Mouse (Mus musculus): ENCODE data around the gene Nup214. TPM values are rescaled to one million over a fixed set of nuclear protein-coding genes. Genes with fewer than 3 reads are reported as not detected.

Nup214 gene
- 110 and 111 TPM in 2 replicates for polyA plus RNA-seq (2016; fragmentation: Nextera tagmentation; extraction: Ambion mirVana)

DNA sequence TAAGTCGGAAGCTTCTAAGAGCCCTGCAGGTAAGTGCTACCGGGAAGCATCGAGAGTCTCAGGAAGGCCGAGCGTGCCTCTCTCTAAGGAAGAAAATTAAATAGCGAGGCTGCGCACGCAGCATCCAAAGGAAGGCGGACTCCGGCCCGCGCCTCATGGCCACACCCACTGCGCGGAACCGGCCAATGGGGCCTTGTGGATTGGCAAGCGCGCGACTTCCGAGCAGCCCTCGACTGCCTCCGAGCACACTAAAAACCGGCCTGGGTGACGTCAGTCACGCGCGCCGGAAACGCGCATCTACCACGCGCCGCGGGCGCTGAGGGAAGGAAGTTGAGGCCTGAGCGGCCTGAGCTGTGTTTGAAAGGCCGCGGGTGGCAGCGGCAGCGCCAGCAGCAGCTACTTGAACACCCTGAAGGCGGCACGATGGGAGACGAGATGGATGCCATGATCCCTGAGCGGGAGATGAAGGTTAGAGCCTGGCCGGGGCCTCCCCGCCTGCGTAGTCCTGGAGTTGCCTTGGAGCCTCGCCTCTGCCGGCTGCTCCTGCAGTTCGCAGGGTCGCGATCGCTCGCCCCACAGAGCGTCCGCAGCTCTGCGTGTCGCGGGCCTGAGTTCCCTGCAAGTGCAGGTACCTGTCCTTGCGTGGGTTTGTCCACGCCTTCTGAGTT lies at the start of gene Nup214:
Nup214 (plus strand) TSS at position 296 of the 668 bp plus-strand sequence.
- Histone ChIP-seq H3K27ac (peak within 1 kb of the TSS; percentile 91), H3K4me1 (peaks cover 18% of the 10 kb centered on the region), H3K27me3 (ENCODE audit: poor library complexity, severe bottlenecking) (no peaks in the 10 kb centered on the region), H3K4me3 (peak within 1 kb of the TSS; percentile 90), H3K9me3 (no peaks in the 10 kb centered on the region), H3K36me3 (replicated peaks) (peaks cover 64% of the 10 kb centered on the region)
- peak; percentile 99 for DNase-seq (ENCODE audit: extremely low spot score, low spot score)
- WGBS, result under 1% methylated on average over 60 of the region's 60 CpGs

DNA sequence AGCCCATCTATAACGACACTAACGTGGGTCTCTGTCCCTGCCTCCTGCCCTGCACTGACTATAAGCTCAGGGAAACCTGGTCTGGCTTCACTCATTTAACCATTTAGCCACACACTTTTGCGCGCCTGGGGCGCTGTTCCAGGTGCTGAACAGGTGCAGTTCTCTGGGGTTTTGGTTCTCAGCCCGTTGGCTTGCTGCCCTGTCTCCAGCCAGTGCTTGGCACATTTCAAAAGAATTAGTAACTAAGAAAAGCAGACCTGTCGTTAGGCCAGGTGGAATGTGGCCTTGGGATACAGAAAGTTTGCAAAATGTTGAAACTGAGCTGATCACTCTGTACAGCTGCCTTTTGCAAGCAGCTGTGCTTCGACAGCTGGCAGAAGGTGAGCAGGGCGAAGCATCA lies 49.4 kb upstream of the Nup214 start:
- Histone ChIP-seq H3K36me3 (replicated peaks) (no peaks in the 10 kb centered on the region), H3K27ac (no peak overlapping the region), H3K4me1 (peaks cover 4% of the 10 kb centered on the region; the same call in 1 of the 2 replicates), H3K4me3 (no peak overlapping the region), H3K27me3 (ENCODE audit: poor library complexity, severe bottlenecking) (peaks cover 17% of the 10 kb centered on the region), H3K9me3 (no peaks in the 10 kb centered on the region)
- no peak for DNase-seq (ENCODE audit: extremely low spot score, low spot score)
- 34% methylated on average over 9 of the region's 9 CpGs for WGBS

DNA sequence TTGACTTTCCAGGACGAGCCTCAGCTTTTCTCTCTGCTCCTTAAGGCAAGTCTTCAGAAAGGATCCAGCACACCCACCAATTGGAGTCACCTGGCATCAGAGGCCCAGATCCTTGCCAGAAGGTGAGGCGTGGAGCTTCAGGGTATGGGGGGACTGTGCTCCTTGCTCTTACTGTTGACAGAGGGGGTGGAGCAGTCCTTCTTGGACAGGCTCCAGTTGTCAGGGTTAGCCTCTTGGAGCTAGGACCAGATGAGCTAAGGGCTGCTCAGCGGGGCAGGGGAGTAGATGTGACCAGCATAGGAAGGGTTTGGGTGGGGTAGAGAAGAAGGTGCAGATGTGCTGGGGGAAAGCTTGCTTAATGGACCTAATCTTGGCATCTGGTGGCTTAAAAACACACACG lies 48.3 kb upstream of the Nup214 start:
- Histone ChIP-seq H3K36me3 (replicated peaks) (no peaks in the 10 kb centered on the region), H3K27ac (no peak overlapping the region), H3K9me3 (no peaks in the 10 kb centered on the region), H3K4me3 (no peak overlapping the region), H3K4me1 (no peaks in the 10 kb centered on the region), H3K27me3 (ENCODE audit: poor library complexity, severe bottlenecking) (peaks cover 9% of the 10 kb centered on the region)
- DNase-seq (ENCODE audit: extremely low spot score, low spot score), result no peak
- 72% methylated on average over 4 of the region's 4 CpGs for WGBS

DNA sequence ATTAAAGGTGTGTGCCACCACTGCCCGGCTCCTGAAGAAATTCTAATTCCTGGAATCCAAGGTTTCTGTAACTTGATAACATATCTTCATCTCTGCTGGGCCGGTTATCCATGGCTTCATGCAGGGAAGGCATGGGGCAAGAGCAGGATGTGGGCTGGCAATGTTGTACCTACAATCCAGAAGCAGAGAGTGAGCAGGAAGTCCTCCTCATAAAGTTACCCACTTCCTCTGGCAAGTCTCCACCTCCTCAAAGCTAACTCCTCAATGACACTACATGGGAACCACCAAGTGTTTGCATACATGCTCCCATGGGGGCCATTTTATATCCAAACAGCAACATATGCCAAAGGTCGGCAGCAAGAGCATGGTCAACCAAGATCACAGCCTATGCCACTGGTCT lies 44.6 kb upstream of the Nup214 start:
- 89% methylated on average over 3 of the region's 3 CpGs for WGBS
- no peaks in the 10 kb centered on the region for H3K9me3 ChIP-seq
- 0 out of 2 replicates have a peak, but pooled peaks cover 7% of the 10 kb centered on the region for H3K27me3 ChIP-seq (ENCODE audit: poor library complexity, severe bottlenecking)
- H3K4me1 ChIP-seq, result peaks cover 17% of the 10 kb centered on the region
- no peak overlapping the region for H3K27ac ChIP-seq
- DNase-seq (ENCODE audit: extremely low spot score, low spot score), result no peak
- no peak overlapping the region for H3K4me3 ChIP-seq
- no peaks in the 10 kb centered on the region for H3K36me3 ChIP-seq (replicated peaks)

DNA sequence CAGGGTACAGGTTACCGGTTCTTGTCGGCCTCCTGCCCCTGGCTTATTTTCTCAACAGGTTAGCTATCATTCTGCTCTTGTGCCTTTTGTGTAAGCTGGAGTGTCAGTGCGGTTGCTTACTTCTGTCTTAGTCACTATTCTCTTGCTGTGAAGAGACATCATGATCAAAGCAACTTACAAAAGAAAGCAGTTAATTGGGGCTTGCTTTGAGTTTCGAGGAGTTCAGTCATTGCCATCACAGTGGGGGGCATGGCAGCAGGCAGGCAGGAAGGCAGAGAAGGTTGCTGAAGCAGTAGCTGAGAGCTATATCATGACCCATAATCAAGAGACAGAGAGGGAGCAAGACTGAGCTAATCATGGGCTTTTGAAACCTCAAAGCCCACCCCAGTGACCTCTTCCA lies 39.7 kb upstream of the Nup214 start:
- Histone ChIP-seq H3K9me3 (no peaks in the 10 kb centered on the region), H3K36me3 (replicated peaks) (no peaks in the 10 kb centered on the region), H3K4me3 (no peak overlapping the region), H3K4me1 (peaks cover 29% of the 10 kb centered on the region), H3K27me3 (ENCODE audit: poor library complexity, severe bottlenecking) (peaks cover 16% of the 10 kb centered on the region; the same call in 1 of the 2 replicates), H3K27ac (no peak overlapping the region)
- no peak for DNase-seq (ENCODE audit: extremely low spot score, low spot score)
- WGBS, result 33% methylated on average over 4 of the region's 4 CpGs

DNA sequence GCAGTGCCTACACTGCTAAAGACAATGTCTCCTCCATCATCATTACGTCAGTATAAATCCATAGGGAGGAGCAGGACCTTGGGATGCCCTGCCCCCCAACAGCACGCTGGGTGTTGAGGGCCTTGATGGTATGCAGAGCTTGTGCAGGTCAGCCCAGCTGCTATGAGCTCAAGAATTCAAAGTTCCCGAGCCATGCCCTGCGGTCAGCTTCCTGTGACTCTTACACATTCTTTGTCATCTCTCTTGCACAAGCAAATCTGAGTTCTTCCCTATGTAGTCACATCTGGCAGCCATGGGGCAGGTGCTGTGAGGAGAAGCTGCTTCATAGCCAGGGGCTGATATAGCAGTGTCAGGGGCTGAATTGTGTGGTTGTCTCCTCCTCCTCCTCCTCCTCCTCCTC lies 39.2 kb upstream of the Nup214 start:
- no peak overlapping the region for H3K4me3 ChIP-seq
- no peaks in the 10 kb centered on the region for H3K36me3 ChIP-seq (replicated peaks)
- WGBS, result 47% methylated on average over 4 of the region's 4 CpGs
- no peak for DNase-seq (ENCODE audit: extremely low spot score, low spot score)
- H3K27me3 ChIP-seq (ENCODE audit: poor library complexity, severe bottlenecking), result peaks cover 16% of the 10 kb centered on the region; the same call in 1 of the 2 replicates
- no peak overlapping the region for H3K27ac ChIP-seq
- no peaks in the 10 kb centered on the region for H3K9me3 ChIP-seq
- peaks cover 29% of the 10 kb centered on the region for H3K4me1 ChIP-seq

DNA sequence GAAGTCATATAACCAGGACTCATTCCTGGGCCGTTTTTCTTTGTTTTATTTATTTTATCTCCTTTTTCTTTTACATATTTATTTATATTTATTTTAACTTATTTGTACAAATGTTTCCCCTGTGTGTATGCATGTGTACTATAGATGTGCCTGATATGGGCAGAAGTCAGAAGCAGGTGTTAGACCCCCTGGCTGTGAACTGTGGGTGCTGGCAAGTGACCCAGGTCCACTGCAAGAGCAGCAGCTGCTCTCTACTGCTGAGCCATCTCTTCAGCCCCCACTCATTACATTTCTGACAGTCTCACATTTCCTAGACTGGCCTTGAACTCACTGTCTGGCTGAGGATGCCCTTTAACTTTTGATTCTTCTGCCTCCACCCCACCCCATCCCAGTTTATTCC lies 35.9 kb upstream of the Nup214 start:
- H3K4me3 ChIP-seq, result no peak overlapping the region
- peaks cover 9% of the 10 kb centered on the region; the same call in 1 of the 2 replicates for H3K27me3 ChIP-seq (ENCODE audit: poor library complexity, severe bottlenecking)
- no peaks in the 10 kb centered on the region for H3K9me3 ChIP-seq
- DNase-seq (ENCODE audit: extremely low spot score, low spot score), result no peak
- peaks cover 21% of the 10 kb centered on the region for H3K4me1 ChIP-seq
- H3K36me3 ChIP-seq (replicated peaks), result no peaks in the 10 kb centered on the region
- no peak overlapping the region for H3K27ac ChIP-seq
- 93% methylated on average over 1 of the region's 1 CpGs for WGBS

DNA sequence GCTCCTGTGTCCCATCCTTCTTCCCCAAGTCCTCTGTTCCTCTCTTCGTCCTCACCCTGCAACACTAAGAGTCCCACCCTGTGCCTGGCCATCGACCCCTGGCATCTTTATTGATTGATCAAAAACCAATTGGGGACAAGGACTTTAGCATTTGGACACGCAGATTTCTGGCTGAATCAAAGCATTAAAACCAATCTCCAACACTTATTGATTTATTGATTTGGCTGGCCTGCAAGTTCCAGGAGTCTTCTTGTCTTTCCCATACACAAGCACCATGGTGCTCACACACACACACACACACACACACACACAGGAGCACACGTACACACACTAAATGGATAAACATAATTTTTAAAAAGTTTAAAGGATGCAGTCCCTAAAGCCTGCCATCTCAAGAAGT lies 31.2 kb upstream of the Nup214 start:
- Histone ChIP-seq H3K9me3 (no peaks in the 10 kb centered on the region), H3K27me3 (ENCODE audit: poor library complexity, severe bottlenecking) (0 out of 2 replicates have a peak, but pooled peaks cover 2% of the 10 kb centered on the region), H3K4me3 (no peak overlapping the region), H3K36me3 (replicated peaks) (no peaks in the 10 kb centered on the region), H3K4me1 (no peaks in the 10 kb centered on the region), H3K27ac (no peak overlapping the region)
- 85% methylated on average over 4 of the region's 4 CpGs for WGBS
- DNase-seq (ENCODE audit: extremely low spot score, low spot score), result no peak

DNA sequence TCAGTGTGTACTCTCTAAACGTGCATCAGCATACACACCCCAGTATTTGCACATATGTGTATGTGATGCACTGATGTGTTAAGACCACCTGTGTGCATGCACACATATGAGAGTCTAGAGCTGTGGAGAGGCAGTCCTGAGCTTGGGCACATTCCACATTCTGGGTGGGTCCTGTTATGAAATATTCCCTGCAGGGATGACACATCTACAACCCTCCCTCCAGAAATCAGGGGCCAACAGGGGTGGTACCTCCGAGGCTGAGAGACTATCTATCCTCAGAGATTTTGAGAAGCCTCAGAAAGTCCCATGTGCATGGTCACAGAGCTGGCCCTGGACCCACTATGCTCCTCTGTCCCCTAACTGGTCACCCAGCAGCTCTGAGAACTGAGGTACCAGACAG lies 28.7 kb upstream of the Nup214 start:
- Histone ChIP-seq H3K4me1 (peaks cover 15% of the 10 kb centered on the region), H3K27me3 (ENCODE audit: poor library complexity, severe bottlenecking) (peaks cover 18% of the 10 kb centered on the region), H3K27ac (no peak overlapping the region), H3K9me3 (no peaks in the 10 kb centered on the region), H3K4me3 (no peak overlapping the region), H3K36me3 (replicated peaks) (no peaks in the 10 kb centered on the region)
- no peak for DNase-seq (ENCODE audit: extremely low spot score, low spot score)
- 80% methylated on average over 2 of the region's 2 CpGs for WGBS

DNA sequence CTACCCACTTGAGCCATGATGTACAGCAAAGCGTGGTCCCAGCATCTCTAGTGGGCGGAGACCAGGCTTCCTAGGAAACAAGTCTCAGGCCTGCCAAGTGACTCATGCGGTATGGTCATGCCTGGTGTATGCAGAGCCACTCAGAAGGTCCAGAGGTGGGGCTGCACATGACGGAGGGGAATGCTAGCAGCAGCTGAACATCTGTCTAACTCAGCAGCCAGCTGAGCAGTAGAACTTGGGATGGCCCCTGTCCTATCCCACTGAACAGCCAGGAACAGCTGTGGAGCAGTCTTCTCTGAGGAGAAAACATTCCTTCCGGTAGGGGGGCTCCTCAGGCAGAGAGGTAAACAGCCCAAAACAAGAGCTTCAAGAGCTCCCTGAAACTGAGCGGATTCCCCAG lies 25.8 kb upstream of the Nup214 start:
- Histone ChIP-seq H3K27ac (no peak overlapping the region), H3K27me3 (ENCODE audit: poor library complexity, severe bottlenecking) (peaks cover 18% of the 10 kb centered on the region), H3K4me1 (peaks cover 39% of the 10 kb centered on the region), H3K36me3 (replicated peaks) (peaks cover 18% of the 10 kb centered on the region), H3K4me3 (no peak overlapping the region), H3K9me3 (no peaks in the 10 kb centered on the region)
- DNase-seq (ENCODE audit: extremely low spot score, low spot score), result no peak
- WGBS, result 78% methylated on average over 6 of the region's 6 CpGs

DNA sequence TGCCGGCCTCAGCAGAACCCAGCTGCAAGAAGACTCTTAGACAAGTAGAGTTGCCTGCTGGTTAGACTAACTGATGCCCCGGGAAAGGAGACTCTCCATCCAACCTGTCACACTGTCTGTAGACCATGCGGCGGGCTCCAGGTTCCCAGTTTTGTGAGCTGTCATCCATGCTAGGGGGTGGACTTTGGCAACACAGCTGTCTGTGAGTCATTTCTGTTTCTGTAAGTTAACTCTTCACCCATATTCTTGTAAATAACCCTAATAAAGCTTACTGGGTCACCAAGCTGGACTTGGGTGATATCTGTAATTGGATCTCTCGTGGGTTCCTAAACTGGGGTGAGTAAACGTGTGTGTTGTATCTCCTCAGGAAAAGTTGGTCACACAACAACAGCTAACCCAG lies 25.4 kb upstream of the Nup214 start:
- peaks cover 22% of the 10 kb centered on the region for H3K36me3 ChIP-seq (replicated peaks)
- no peak overlapping the region for H3K27ac ChIP-seq
- peaks cover 18% of the 10 kb centered on the region for H3K27me3 ChIP-seq (ENCODE audit: poor library complexity, severe bottlenecking)
- peaks cover 41% of the 10 kb centered on the region for H3K4me1 ChIP-seq
- H3K4me3 ChIP-seq, result no peak overlapping the region
- WGBS, result 79% methylated on average over 6 of the region's 6 CpGs
- no peak for DNase-seq (ENCODE audit: extremely low spot score, low spot score)
- no peaks in the 10 kb centered on the region for H3K9me3 ChIP-seq

DNA sequence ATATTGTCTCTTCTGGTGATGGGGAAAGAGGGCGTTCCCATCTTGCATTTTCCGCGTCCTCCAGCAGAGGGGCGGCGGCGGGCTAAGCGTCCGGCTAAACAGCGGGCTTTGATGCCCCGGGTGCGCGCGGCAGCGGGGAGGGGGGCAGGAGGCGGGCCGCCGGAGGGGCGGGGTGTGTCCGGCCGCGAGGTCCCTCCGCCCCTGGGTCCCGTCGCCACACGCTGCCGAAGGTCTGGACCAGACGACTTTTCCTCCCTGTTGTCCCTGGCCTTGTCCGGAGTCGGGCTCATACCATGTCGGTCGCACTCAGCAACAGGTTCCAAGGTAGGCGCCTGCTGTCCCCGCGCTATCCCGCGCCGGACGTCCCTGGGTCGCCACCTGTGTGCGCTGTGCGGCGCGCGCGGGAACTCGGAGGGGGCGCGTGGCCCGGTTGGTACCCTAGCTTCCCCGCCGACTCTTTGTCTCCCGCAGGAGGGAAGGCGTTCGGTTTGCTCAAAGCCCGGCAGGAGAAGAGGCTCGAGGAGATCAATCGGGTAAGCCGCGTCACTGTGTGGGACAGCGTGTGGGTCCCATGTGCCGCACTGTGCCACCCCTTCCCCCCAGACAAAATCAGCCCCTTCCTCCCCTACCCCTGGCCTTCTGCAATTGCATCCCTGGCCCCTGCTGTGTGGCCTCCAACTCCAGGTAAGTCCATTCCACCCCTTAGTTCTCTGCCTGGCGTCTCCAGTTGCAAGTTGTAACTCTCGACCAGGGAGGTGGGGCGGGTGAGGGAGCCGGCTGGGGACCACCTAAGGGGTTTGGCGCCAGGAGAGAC lies 24.0 kb upstream of the Nup214 start, which contains the start of gene Aif1l:
Aif1l (plus strand) TSS at position 82 of the 814 bp plus-strand sequence.
- peaks cover 37% of the 10 kb centered on the region for H3K36me3 ChIP-seq (replicated peaks)
- peak; percentile 85 for DNase-seq (ENCODE audit: extremely low spot score, low spot score)
- WGBS, result under 1% methylated on average over 66 of the region's 66 CpGs
- H3K27me3 ChIP-seq (ENCODE audit: poor library complexity, severe bottlenecking), result peaks cover 18% of the 10 kb centered on the region
- H3K4me3 ChIP-seq, result peak within 1 kb of the TSS; percentile 88
- H3K4me1 ChIP-seq, result peaks cover 46% of the 10 kb centered on the region
- H3K9me3 ChIP-seq, result no peaks in the 10 kb centered on the region
- H3K27ac ChIP-seq, result peak within 1 kb of the TSS; percentile 91

DNA sequence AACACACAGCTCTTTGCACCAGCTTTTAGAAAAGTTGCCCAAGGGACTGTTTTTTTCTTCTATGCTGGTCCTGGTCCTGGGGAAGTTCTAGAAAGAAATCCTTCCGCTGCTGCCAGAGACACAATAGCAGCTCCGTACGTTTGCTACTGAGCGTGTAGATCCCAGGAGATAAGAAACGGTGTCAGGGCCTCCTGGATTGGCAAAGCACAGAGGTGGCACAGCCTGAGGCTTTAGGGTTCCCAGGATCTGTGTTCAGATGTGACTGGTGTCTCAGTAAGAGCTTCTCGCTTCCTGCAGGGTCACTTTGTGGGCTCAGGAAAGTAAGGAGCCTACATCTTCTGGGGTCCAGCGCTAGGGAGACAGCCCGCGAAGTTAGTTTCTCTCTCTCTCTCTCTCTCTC lies 23.3 kb upstream of the Nup214 start:
- peaks cover 46% of the 10 kb centered on the region for H3K4me1 ChIP-seq
- 23% methylated on average over 9 of the region's 9 CpGs for WGBS
- peak overlapping the region; percentile 88 for H3K4me3 ChIP-seq
- H3K36me3 ChIP-seq (replicated peaks), result peaks cover 43% of the 10 kb centered on the region
- peaks cover 18% of the 10 kb centered on the region for H3K27me3 ChIP-seq (ENCODE audit: poor library complexity, severe bottlenecking)
- peak overlapping the region; percentile 91 for H3K27ac ChIP-seq
- DNase-seq (ENCODE audit: extremely low spot score, low spot score), result no peak
- no peaks in the 10 kb centered on the region for H3K9me3 ChIP-seq

Data from forebrain, embryonic 10.5 days (tissue).